Mouse (Mus musculus) neutrophil, adult 83 days (primary cell): ENCODE measurements around the gene Cisd2. TPM values are rescaled to one million over a fixed set of nuclear protein-coding genes. Genes with fewer than 3 reads are reported as not detected.

ENCODE experiments used
- total RNA-seq, 2 experiments: library from RNA; stranded (reverse); gene quantifications; one replicate each; pipeline ENCODE4 v1.2.4; 2023

The Cisd2 gene
- 10 to 100 TPM; 18.8 to 18.9 TPM for total RNA-seq

DNA sequence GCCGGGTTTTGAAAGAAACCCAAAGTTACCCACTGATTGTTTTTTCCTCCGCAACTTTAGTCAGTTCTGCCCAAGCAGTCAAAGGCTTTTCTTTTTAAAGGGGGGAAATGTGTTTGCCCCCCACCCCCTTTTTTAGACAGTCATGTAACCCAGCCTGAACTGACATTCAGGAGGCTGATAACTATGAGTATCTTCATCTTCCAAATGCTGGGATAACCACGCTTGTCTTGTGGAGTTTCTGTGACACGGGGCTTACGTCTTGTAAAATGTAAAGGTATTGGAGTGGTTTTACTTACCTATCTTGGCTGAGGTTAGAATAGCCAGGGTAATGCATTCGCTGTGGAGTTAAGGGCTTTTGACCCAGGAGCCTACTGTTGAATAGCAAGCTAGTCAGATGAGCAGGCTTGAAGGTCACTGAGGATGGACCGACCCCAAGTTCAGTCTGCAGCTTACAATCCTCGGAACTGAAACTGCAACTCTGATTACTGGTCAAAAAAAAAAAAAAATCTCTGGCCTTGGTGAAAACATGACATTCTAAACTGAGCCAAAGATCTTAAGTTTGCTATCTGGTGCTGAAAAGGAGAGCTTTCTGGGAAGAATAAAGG lies at the start of gene Cisd2:
Gene Cisd2, minus strand, starts transcription at position 318 of the 605 bp plus-strand sequence.

DNA sequence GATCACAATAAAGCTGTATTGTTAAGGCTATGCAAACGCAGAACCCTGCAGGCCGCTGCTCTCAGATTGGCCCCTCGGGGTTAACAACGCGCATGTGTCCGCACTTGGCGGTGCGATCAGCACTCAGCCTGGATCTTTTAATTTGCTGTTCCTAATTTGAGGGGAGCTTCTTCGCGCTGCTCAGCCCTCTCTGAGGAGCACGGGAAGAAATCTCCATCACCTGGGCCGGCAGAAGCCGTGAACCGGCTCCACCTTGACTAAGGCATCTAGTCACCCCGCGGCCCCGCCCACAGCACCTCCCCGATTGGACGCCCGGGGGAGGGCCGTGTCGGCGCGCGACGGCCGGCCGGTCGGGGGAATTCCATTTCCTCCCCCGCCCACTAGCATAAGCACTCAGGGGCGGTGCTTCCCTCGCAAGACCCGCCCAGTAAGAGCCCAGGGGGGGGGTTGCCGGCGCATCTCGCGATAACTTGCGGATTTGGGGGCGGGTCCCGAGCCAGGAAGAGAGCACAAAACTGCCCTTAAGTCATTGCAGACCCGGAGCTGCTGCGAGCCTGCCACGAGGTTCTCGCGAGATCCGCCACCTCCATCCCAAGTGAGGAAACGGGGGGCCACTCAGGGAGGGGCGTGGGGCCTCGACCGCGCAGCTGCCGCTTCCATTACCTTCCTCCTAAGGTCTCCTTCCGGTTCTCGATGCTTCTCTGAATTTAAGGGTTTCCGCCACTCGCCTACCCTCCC lies 14.2 kb upstream of the Cisd2 start, which contains the start of gene Ube2d3:
Gene Ube2d3, plus strand, starts transcription at position 392 of the 738 bp plus-strand sequence.

Other genes starting within 250 kb of the Cisd2 start
- 10 to 100 TPM; 32.1 to 39.7 TPM for gene Cenpe, start 211.4 kb downstream of the Cisd2 start, total RNA-seq
- gene Bdh2, start 142.7 kb downstream of the Cisd2 start, total RNA-seq: not detected
- gene Slc9b2, start 116.2 kb downstream of the Cisd2 start, total RNA-seq: not detected
- gene Slc9b1, start 75.9 kb downstream of the Cisd2 start, total RNA-seq: 1 to 10 TPM in 1 of 2 experiments, not detected in 1; 1.4 TPM
- gene Ube2d3, start 14.2 kb upstream of the Cisd2 start, total RNA-seq: 100 to 1,000 TPM; 380 to 413 TPM
- 10 to 100 TPM; 20.2 to 23.6 TPM for gene Manba, start 61.7 kb upstream of the Cisd2 start, total RNA-seq